Mouse (Mus musculus) cerebellum, adult 2 months (tissue): Measurements from ENCODE around the gene Mrpl39. TPM values are rescaled to one million over a fixed set of nuclear protein-coding genes. Genes with fewer than 3 reads are reported as not detected.

ENCODE experiments used
- DNase-seq, 2 experiments: peaks; one replicate each; pipeline ENCODE4 v3.0.0; 2021
- H3K27ac ChIP-seq: fragments of 200-500 bp; 2 replicates; pipeline ENCODE4 v1.5.1; 2012; ENCODE audit warnings: low read length, control low read depth, inconsistent platforms; ENCODE audit not compliant: insufficient read depth
- H3K27me3 ChIP-seq: fragments of 200-500 bp; 2 replicates; pipeline ENCODE4 v1.6.1; 2012; ENCODE audit warnings: inconsistent platforms, mild to moderate bottlenecking, low read length, moderate library complexity; ENCODE audit not compliant: control insufficient read depth, insufficient read depth
- H3K4me1 ChIP-seq: fragments of 200-500 bp; 2 replicates; pipeline ENCODE4 v1.6.1; 2011; ENCODE audit warnings: low read length; ENCODE audit not compliant: control insufficient read depth, insufficient read depth
- H3K4me3 ChIP-seq: fragments of 200-500 bp; replicated peaks from 2 replicates; pipeline ENCODE3; 2011; ENCODE audit warnings: mild to moderate bottlenecking, low read depth, low read length, control low read depth; ENCODE audit not compliant: insufficient read depth
- CTCF ChIP-seq: fragments of 200-500 bp; IDR thresholded peaks from 2 replicates; pipeline ENCODE4 v1.5.1; 2011; ENCODE audit warnings: low read depth, mild to moderate bottlenecking, control low read depth, low read length, moderate library complexity, borderline replicate concordance; ENCODE audit not compliant: insufficient read depth
- POLR2A ChIP-seq: fragments of 200-500 bp; IDR thresholded peaks from 2 replicates; pipeline ENCODE4 v1.6.1; 2011; ENCODE audit warnings: low read length, control low read depth, borderline replicate concordance; ENCODE audit not compliant: insufficient read depth
- WGBS: fragments of 180-500 bp; shearing (Covaris S2); methylation state at CpG from one replicate; pipeline ENCODE4 v1.1.7; 2018; 5-methylcytosine and 5-hydroxymethylcytosine counted together
- polyA plus RNA-seq: library from polyadenylated mRNA; depleted of rRNA; stranded (reverse); fragments of >200 nt; gene quantifications from 2 replicates; pipeline ENCODE4 v1.2.3, GENCODE M21; 2012

Gene Mrpl39
- polyA plus RNA-seq, 1 experiment: 28.6 TPM

DNA sequence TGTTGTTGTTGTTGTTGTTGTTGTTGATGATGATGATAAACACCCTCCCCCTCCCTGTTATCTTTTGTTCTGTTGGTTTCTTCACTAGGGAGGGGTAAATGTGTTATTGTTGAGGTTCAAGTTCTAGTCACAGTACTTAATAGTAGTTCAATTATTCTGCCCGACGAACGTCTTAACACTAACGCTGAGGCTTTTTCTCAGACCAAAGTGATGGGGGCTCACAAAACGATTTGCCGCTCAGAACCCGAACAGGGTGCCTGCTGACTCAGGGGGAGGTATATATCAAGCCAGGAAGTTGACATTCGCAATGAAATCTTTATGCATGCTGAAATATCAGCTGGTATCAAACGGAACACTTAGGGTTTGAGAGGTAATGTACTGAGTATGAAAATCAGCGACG, 39.8 kb upstream of the Mrpl39 start:
- DNase-seq: no peak
- Histone ChIP-seq H3K27me3 (peaks cover 3% of the 10 kb centered on the region; the same call in 1 of the 2 replicates), H3K4me1 (peaks cover 5% of the 10 kb centered on the region; the same call in 1 of the 2 replicates), H3K4me3 (peak overlapping the region; percentile 30), H3K27ac (no peak overlapping the region)
- WGBS: 8% methylated on average over 11 of the region's 11 CpGs
- no peak for TF ChIP-seq POLR2A
- TF ChIP-seq CTCF: no peak

DNA sequence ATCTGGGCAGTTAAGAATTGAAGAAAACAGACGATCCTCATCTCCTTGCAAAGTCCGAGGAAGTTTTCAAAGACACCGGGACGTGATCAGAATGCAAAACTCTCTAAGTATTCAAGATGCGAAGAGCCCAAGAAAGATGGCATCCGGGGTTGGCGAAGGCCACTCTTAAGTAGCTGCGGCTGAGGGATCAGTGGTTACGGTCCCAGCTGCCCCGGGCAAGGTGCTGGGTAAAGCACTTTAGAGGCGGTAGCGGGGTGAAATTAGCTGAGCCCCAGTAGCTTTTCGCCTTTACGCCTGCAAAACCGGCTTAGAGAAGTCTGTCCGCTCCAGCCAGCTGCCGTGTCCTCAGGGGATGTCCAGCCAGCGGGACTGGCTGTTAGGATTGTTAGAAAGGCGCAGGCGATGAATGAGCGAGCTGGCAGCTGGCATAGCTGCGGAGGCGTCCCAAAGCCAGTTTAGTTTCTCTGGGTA, 39.3 kb upstream of the Mrpl39 start:
- WGBS: under 1% methylated on average over 23 of the region's 23 CpGs
- H3K27ac ChIP-seq: no peak overlapping the region
- peak; percentile 41 for DNase-seq
- peak overlapping the region; percentile 48 for H3K4me3 ChIP-seq
- peaks cover 5% of the 10 kb centered on the region; the same call in 1 of the 2 replicates for H3K4me1 ChIP-seq
- TF ChIP-seq CTCF: no peak
- TF ChIP-seq POLR2A: no peak
- H3K27me3 ChIP-seq: peaks cover 3% of the 10 kb centered on the region; the same call in 1 of the 2 replicates

DNA sequence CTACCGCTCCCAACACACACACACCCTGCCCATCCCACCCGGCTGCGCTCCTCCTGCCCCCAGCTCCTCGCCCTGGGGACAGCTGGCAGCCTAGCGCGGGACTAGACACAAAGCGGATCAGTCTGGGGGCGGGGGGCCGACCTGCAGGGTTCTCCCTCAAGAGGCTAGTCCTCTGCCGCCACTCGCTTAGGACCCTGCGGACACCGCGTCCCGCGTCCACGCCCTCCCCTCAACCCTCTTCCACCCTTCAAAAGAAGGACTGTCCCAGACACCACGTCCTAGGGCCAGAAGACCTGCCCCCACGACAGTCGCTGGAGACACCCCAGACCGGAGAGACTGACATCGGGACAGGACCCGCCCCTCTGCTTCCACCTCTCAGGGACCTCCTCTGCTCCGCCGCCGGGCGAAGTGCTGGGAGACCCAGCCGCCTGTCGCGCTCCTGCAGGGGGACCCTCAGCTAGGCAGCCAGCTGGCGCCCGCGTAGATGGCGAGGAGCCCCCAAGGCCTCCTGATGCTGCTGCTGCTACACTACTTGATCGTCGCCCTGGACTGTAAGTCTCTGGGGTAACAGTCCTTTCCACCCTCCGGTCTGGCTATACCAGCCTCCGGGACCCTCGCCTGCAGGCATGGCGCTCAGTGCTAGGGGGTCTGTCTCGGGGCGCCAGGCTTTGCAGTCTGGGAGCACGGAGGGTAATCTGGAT, 38.6 kb upstream of the Mrpl39 start, which contains the start of gene Jam2:
Jam2 (plus strand) TSS at position 121 of the 701 bp plus-strand sequence.
- Histone ChIP-seq H3K4me3 (peak within 1 kb of the TSS; percentile 48), H3K4me1 (peaks cover 5% of the 10 kb centered on the region; the same call in 1 of the 2 replicates), H3K27me3 (peaks cover 3% of the 10 kb centered on the region; the same call in 1 of the 2 replicates), H3K27ac (no peak within 1 kb of the TSS)
- TF ChIP-seq POLR2A (no peak), CTCF (no peak)
- DNase-seq: peak; percentile 37 to 42
- WGBS: under 1% methylated on average over 43 of the region's 43 CpGs

DNA sequence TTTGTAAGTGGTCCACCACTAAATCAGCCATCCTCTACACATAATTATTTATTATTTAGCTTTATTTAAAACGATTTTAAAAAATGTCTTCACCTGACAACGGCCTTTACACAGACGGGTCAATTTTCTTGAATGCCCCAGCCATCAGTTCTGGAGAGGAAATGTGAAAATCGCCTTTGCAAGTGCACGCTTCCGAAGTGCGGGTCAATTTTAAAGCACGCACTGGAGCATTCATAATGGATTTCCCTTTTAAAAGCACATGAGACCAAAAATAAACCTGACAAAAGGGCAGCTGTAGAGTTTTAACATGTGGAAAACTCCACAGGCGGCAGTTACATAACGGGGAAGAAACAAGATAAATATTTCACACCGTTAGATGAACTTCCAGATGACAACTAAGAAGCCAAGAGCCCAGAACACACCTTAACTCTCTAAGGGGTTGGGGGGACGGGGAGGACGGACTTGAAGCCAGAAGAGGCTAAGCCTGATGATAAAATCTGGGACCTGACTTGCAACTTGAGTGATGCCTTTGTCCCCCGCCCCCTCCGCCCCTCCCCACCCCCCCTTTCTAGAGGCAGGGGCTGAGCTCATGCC, 37.8 kb upstream of the Mrpl39 start:
- H3K4me1 ChIP-seq: peaks cover 5% of the 10 kb centered on the region; the same call in 1 of the 2 replicates
- no peak for DNase-seq
- TF ChIP-seq CTCF: no peak
- TF ChIP-seq POLR2A: no peak
- peaks cover 3% of the 10 kb centered on the region; the same call in 1 of the 2 replicates for H3K27me3 ChIP-seq
- no peak overlapping the region for H3K27ac ChIP-seq
- H3K4me3 ChIP-seq: peak overlapping the region; percentile 48
- 7% methylated on average over 15 of the region's 15 CpGs for WGBS

DNA sequence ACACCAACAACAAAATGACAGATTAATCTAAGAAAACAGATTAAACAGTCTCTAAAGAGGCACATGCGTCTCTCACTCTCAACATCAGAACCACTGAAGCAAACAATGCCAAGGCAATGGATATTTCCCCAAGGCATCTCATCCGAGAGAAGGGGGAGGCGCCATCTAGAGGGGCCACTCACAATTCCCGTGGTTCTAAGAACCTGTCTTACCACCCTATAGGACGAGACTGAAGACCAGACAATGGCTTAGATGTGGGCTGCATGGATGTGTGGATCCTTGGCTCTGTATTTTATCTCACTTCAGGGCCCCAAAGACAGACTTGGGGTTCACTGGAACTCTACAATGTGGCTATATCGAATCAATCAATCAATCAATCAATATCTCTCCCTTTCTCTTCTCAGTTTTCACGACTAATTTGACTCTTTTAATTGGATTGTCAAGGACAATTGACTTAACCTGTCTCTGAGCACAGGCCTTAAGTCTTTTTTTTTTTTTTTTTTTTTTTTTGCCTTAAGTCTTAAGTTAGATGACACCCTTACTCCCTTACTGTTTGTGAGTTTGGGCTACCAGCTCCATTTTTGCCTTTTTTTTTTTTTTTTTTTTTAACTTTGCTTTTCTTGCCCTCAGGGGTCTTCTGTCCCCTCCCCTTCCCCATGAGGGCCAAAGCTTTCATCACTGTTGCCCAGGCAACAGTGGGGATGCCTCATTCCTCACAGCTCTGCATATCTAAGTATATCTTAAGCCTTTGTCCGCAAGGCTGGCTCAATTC, 37.1 kb upstream of the Mrpl39 start:
- peaks cover 5% of the 10 kb centered on the region; the same call in 1 of the 2 replicates for H3K4me1 ChIP-seq
- H3K27ac ChIP-seq: no peak overlapping the region
- no peak overlapping the region for H3K4me3 ChIP-seq
- no peak for DNase-seq
- WGBS: 37% methylated on average over 8 of the region's 8 CpGs
- TF ChIP-seq CTCF: no peak
- no peak for TF ChIP-seq POLR2A
- peaks cover 3% of the 10 kb centered on the region; the same call in 1 of the 2 replicates for H3K27me3 ChIP-seq

DNA sequence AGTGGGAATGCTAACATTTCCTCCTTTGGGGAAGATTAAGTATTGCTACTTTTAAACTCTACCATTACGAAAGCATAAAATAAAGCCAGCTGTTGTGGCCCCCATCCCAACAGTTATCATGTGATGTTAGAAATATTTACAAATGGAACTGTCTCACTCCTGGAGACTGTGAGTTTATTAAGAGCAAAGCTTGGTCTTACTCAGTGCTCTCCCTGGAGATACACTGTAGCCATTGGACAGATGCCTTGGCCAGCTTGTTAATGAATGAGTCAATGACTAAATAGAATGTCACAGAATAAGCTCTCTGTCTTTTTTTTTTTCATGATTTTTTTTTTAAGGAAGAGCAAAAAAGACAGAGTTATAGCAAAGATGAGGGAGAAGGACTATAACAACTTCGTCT, 35.9 kb upstream of the Mrpl39 start:
- no peak overlapping the region for H3K4me3 ChIP-seq
- H3K4me1 ChIP-seq: peaks cover 5% of the 10 kb centered on the region; the same call in 1 of the 2 replicates
- WGBS: 96% methylated on average over 2 of the region's 2 CpGs
- peaks cover 3% of the 10 kb centered on the region; the same call in 1 of the 2 replicates for H3K27me3 ChIP-seq
- TF ChIP-seq CTCF: no peak
- no peak for TF ChIP-seq POLR2A
- DNase-seq: no peak
- H3K27ac ChIP-seq: no peak overlapping the region

DNA sequence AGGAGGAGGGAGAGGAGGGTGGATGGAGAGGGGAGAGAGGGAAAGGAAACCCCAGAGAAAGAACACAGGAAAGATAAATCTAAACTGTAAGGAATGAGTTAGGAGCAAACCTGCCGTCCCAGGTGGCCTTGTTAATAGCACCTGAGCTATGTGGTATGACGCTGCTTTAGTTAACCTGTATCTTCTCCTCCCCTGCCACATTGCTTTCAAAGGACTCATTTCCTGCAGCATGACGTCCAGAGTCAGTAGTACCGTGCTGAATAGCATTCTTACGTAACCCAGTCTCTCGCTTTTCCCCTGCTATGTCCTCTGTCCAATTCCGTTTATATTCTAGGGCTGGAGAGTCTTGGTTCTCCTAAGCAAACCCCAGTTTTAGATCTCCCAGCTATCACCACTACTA, 35.3 kb upstream of the Mrpl39 start:
- 92% methylated on average over 7 of the region's 7 CpGs for WGBS
- H3K4me3 ChIP-seq: no peak overlapping the region
- peaks cover 5% of the 10 kb centered on the region; the same call in 1 of the 2 replicates for H3K4me1 ChIP-seq
- TF ChIP-seq POLR2A (no peak), CTCF (no peak)
- no peak overlapping the region for H3K27ac ChIP-seq
- H3K27me3 ChIP-seq: peaks cover 3% of the 10 kb centered on the region; the same call in 1 of the 2 replicates
- DNase-seq: no peak
